Mouse (Mus musculus): ENCODE results near the gene Hoxd8.

Hoxd8 gene

DNA sequence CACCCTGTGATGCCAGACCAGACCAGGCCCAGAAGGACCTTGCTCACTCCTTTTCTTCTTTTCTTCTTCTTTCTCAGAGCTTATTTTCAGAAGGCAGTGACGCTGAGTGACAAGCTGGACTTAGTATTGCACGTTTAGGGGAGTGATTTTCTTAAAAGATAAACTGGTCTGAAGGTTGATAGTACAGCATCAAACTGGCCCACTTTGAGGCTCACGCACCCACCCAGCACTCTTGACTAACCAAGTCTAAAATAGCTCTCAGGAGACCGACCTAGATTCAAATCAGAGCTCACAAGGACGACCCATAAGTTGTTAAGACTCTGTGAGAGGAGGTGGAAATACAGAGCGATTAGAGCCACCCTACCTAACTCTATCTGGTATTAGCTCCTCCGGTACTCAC lies 38.0 kb upstream of the Hoxd8 start:
- no peak for DNase-seq (ENCODE audit: low read depth, low spot score)
- H3K36me3 ChIP-seq (ENCODE audit: control insufficient read depth, insufficient read depth, low read length, poor library complexity, severe bottlenecking): no peaks in the 10 kb centered on the region
- H3K27me3 ChIP-seq (ENCODE audit: control insufficient read depth, insufficient read depth, low read length, poor library complexity, severe bottlenecking): peaks cover 6% of the 10 kb centered on the region; the same call in 1 of the 2 replicates

DNA sequence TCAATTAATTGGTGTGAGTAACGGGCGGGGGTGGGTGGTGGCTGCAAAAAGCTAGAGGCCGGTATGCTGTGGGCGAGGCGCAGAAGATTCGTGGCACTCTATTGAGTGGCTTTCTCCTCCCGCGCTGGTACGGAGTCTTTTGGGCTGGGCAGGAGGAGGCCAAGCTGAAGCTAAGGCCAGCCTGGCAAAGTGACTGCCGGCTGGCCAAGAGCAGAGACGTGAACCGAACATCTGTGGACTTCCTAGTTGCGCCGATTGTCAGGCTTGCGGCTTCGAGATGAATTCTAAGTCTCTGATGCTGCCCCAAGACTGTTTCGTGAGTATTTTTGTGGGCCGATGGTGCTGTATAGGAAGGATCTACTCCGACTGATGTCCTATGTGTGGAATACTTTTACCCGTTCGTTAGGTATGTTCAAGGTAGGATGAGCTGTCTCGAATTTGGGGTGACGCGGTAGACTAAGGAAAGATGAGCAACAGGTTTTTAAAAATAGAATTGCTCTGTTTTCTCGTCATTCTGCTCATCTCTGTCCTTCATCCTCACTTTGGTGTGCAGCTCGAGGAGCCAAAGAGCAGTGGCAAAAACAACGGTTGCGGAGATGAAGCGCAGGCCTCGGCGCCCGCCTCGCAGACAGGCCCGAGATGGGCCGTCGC lies 37.1 kb upstream of the Hoxd8 start:
- Histone ChIP-seq H3K36me3 (ENCODE audit: control insufficient read depth, insufficient read depth, low read length, poor library complexity, severe bottlenecking) (no peaks in the 10 kb centered on the region), H3K27me3 (ENCODE audit: control insufficient read depth, insufficient read depth, low read length, poor library complexity, severe bottlenecking) (peaks cover 6% of the 10 kb centered on the region; the same call in 1 of the 2 replicates)
- no peak for DNase-seq (ENCODE audit: low read depth, low spot score)

DNA sequence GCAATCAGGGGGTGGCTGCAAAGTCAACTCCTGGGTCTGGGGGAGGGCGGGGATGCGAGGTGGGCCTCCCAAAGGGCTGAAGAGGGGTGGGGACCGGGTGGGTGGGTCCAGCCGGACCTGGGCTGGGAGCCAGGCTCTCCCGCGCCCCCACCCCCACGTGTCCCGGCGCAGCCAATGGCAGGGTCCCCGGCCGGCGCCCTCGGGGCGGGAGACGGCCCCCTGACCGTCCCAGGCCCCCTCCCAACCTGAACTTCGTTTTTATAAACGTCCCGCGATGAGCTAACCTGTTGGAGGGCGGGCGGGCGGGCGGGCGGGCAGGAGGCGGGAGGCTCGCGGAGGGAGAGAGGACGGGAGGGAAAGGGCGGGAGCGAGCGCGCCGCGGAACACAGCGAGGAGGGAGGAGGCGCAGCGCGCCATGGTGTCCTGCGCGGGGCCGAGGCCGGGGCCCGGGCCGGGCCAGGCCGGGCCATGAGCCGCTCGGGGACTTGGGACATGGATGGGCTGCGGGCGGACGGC lies 36.5 kb upstream of the Hoxd8 start, which contains the start of gene Hoxd13:
Gene Hoxd13 (plus strand): TSS at position 469 of the 516 bp plus-strand sequence.
- H3K27me3 ChIP-seq (ENCODE audit: control insufficient read depth, insufficient read depth, low read length, poor library complexity, severe bottlenecking): peaks cover 6% of the 10 kb centered on the region; the same call in 1 of the 2 replicates
- H3K36me3 ChIP-seq (ENCODE audit: control insufficient read depth, insufficient read depth, low read length, poor library complexity, severe bottlenecking): no peaks in the 10 kb centered on the region
- DNase-seq (ENCODE audit: low read depth, low spot score): no peak

DNA sequence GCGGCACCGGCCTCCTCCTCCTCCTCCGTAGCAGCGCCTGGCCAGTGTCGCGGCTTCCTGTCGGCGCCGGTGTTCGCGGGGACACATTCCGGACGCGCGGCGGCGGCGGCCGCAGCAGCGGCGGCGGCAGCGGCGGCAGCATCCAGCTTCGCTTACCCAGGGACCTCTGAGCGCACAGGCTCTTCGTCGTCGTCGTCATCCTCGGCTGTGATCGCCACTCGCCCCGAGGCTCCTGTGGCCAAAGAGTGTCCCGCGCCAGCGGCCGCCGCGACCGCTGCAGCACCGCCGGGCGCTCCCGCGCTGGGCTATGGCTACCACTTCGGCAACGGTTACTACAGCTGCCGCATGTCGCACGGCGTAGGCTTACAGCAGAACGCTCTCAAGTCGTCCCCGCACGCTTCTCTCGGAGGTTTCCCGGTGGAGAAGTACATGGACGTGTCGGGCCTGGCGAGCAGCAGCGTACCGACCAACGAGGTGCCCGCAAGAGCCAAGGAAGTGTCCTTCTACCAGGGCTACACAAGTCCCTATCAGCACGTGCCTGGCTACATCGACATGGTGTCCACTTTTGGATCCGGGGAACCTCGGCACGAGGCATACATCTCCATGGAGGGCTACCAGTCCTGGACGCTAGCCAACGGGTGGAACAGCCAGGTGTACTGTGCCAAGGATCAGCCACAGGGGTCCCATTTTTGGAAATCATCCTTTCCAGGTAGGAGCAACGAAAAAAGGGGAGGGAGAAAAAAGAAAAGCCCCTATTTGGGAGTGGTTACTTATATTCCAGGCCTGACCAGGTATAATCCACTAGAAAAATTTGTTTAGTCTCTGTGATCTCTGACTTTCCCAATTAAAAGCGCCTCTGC lies 35.8 kb upstream of the Hoxd8 start:
- peaks cover 6% of the 10 kb centered on the region; the same call in 1 of the 2 replicates for H3K27me3 ChIP-seq (ENCODE audit: control insufficient read depth, insufficient read depth, low read length, poor library complexity, severe bottlenecking)
- no peaks in the 10 kb centered on the region for H3K36me3 ChIP-seq (ENCODE audit: control insufficient read depth, insufficient read depth, low read length, poor library complexity, severe bottlenecking)
- no peak for DNase-seq (ENCODE audit: low read depth, low spot score)

DNA sequence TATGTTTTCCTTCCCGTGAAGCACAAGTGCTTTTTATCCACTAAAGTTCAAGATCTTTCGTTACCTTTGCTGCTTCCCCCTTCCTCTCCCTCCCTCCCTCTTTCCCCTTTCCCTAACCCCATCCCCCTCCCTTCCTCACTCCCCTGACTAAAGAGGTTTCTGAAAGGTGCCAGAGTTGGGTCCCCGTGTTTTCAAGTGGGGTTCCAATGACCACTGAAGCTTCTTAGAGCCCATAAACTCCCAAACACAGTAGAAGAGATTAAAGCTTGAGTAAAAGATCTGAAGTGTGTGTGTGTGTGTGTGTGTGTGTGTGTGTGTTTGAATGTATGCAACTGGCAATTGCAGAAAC lies 35.2 kb upstream of the Hoxd8 start:
- no peaks in the 10 kb centered on the region for H3K36me3 ChIP-seq (ENCODE audit: control insufficient read depth, insufficient read depth, low read length, poor library complexity, severe bottlenecking)
- peaks cover 6% of the 10 kb centered on the region; the same call in 1 of the 2 replicates for H3K27me3 ChIP-seq (ENCODE audit: control insufficient read depth, insufficient read depth, low read length, poor library complexity, severe bottlenecking)
- DNase-seq (ENCODE audit: low read depth, low spot score): no peak

DNA sequence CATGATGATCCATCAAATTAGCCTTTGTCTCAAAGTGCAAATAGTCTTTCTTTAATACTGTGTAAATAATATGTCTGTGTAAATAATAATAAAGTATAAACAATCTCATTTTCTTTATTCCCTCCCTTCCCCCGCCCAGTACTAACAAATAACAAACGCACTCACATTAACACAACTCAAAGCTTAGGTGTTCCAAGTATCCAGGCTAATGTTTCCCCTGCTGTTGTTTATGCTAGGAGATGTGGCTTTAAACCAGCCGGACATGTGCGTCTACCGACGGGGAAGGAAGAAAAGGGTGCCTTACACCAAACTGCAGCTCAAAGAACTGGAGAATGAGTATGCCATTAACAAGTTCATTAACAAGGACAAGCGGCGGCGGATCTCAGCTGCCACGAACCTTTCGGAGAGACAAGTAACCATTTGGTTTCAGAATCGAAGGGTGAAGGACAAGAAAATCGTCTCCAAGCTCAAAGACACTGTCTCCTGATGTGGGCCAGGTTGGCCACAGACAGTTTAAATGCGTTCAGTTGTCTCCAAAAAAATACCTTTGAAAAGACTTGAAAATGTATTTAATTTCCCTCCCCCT lies 34.7 kb upstream of the Hoxd8 start:
- Histone ChIP-seq H3K36me3 (ENCODE audit: control insufficient read depth, insufficient read depth, low read length, poor library complexity, severe bottlenecking) (no peaks in the 10 kb centered on the region), H3K27me3 (ENCODE audit: control insufficient read depth, insufficient read depth, low read length, poor library complexity, severe bottlenecking) (peaks cover 6% of the 10 kb centered on the region; the same call in 1 of the 2 replicates)
- no peak for DNase-seq (ENCODE audit: low read depth, low spot score)

DNA sequence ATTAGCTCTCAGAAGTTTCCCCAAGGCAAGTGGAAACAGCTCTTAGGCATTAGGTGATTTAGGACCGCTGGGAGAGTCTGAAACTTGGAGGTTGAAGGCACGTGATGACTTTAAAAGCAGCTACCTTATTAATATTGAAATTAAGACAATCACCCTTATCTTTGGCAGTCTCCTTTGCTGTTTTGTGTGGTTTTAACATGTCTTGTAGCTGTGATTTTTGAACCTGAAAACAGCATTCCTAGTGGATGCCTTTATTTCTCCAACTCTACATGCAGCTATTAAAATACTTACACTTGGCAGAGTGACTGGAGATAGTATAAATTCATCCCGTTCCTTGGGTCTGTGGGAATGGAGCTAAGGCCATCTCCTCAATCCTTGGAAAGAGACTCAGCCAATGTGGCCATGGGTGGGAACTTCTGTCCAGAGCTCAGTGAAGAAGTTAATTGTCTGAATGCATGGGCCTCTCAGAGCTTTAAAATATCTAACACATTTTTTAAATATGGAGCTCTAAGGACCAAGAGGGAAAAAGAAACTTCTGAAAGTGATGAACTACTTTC lies 33.7 kb upstream of the Hoxd8 start:
- Histone ChIP-seq H3K27me3 (ENCODE audit: control insufficient read depth, insufficient read depth, low read length, poor library complexity, severe bottlenecking) (peaks cover 6% of the 10 kb centered on the region), H3K36me3 (ENCODE audit: control insufficient read depth, insufficient read depth, low read length, poor library complexity, severe bottlenecking) (no peaks in the 10 kb centered on the region)
- DNase-seq (ENCODE audit: low read depth, low spot score): no peak

DNA sequence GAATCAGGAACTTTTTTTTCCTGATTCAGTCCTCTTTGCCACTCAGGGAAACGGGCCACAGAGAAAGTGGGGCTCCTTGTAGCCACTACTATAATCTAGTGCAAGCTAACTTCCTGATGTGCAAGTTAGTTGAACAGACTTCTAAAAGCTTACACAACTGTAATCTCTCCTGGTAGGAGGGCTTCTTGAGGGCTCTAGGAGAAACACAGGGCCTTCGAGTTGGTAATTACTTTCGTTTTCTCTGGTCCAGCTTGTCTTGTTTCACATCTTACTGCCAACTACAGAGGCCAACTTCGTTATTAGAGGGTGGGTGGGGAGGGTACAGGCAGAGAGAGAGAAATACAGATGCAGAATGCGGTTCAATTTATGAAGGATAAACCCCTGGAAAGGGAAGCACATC lies 32.6 kb upstream of the Hoxd8 start:
- H3K36me3 ChIP-seq (ENCODE audit: control insufficient read depth, insufficient read depth, low read length, poor library complexity, severe bottlenecking): no peaks in the 10 kb centered on the region
- DNase-seq (ENCODE audit: low read depth, low spot score): no peak
- H3K27me3 ChIP-seq (ENCODE audit: control insufficient read depth, insufficient read depth, low read length, poor library complexity, severe bottlenecking): peaks cover 6% of the 10 kb centered on the region

DNA sequence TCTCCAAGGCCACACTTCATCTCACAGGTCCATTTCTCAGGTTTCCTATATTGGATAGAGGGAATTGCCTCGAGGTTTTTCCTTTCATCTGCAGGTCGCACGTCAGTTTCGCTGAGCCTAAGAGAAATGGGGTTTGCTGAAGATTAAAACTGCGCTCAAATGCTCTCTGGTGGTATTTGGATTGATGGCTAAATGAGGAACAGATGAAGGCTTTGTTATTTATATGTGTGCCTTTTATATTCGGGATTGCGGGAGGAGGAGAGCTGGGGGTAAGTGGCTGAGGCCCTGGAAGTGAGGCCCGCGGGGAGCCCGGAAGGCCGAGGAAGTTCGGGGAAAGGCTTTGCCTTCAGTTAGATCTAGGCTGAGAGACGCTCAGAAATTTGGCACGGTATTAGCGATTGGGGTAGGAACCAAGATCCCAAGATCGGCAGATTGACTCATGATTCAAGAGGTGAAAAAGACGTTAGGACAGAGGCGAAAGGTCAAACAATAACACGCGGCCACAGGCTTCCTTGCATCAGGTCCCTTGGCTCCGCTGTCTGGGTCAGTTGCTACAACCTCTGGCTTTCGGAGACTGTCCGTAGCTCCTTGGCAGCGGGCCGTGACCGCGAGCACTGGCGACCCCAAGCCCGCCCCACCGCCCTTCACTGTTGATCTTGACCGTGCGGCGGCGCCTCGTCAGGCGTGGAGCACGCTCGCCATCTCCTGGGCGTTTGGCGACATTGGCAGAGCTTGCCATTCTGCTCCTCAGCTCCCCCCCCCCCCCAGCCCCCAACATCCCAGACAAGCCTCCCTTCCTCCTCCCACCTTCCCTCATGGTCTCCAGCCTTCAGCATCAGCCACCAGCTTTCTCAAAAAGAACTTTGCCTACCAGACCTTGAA lies 31.7 kb upstream of the Hoxd8 start:
- no peaks in the 10 kb centered on the region for H3K36me3 ChIP-seq (ENCODE audit: control insufficient read depth, insufficient read depth, low read length, poor library complexity, severe bottlenecking)
- H3K27me3 ChIP-seq (ENCODE audit: control insufficient read depth, insufficient read depth, low read length, poor library complexity, severe bottlenecking): peaks cover 6% of the 10 kb centered on the region
- DNase-seq (ENCODE audit: low read depth, low spot score): peak; percentile 71

DNA sequence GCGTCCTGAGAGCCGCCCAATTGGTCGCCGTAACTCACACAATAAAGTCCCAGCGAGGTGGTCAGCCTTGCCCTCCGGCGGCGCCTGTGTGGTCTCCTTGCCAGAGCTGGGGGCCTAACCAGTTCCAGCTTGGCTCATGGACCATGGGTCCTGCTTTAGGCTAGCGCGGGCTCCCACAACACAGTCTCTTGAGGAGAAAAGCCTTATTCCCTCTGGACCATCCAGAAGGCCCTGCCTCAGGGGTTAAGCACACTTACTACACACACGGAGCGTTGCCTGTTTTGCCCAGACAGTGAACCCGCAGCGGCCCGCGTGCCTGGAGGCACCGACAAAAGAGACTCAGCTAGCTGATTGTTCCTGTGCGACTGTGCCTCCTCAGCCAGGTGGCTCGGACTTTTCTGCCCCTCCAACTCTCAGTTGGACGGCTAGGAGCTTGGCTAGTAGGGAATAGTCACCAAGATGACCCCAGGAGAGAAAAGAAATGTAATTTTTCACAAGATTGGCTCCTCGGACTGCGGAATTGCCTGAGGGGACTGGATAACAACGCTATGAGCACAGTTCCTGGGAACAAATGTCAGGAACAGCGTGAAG lies 30.5 kb upstream of the Hoxd8 start:
- no peak for DNase-seq (ENCODE audit: low read depth, low spot score)
- Histone ChIP-seq H3K27me3 (ENCODE audit: control insufficient read depth, insufficient read depth, low read length, poor library complexity, severe bottlenecking) (peaks cover 2% of the 10 kb centered on the region; the same call in 1 of the 2 replicates), H3K36me3 (ENCODE audit: control insufficient read depth, insufficient read depth, low read length, poor library complexity, severe bottlenecking) (no peaks in the 10 kb centered on the region)

DNA sequence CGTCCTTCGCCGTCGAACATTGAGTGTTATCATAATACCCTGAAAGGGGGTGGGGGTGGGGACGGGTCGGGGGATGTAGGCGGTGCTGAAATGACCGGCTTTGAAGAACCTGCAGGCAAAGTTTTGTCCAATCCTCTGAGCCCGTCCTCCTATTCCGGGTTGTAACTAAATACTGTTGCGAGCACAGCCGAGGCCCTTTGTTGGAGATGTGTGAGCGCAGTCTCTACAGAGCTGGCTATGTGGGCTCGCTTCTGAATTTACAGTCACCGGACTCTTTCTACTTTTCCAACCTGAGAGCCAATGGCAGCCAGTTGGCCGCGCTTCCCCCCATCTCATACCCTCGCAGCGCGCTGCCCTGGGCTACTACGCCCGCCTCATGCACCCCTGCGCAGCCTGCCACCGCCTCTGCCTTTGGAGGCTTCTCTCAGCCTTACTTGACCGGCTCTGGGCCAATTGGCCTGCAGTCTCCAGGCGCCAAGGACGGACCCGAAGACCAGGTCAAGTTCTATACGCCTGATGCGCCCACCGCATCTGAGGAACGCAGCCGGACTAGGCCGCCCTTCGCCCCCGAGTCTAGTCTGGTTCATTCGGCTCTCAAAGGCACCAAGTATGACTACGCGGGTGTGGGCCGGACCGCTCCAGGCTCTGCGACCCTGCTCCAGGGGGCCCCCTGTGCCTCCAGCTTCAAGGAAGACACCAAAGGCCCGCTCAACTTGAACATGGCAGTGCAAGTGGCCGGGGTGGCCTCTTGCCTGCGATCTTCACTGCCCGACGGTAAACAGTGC lies 29.3 kb upstream of the Hoxd8 start, which contains the start of gene Hoxd12:
Gene Hoxd12 (plus strand): TSS at position 133 of the 785 bp plus-strand sequence.
- no peaks in the 10 kb centered on the region for H3K36me3 ChIP-seq (ENCODE audit: control insufficient read depth, insufficient read depth, low read length, poor library complexity, severe bottlenecking)
- H3K27me3 ChIP-seq (ENCODE audit: control insufficient read depth, insufficient read depth, low read length, poor library complexity, severe bottlenecking): peaks cover 2% of the 10 kb centered on the region
- DNase-seq (ENCODE audit: low read depth, low spot score): no peak

DNA sequence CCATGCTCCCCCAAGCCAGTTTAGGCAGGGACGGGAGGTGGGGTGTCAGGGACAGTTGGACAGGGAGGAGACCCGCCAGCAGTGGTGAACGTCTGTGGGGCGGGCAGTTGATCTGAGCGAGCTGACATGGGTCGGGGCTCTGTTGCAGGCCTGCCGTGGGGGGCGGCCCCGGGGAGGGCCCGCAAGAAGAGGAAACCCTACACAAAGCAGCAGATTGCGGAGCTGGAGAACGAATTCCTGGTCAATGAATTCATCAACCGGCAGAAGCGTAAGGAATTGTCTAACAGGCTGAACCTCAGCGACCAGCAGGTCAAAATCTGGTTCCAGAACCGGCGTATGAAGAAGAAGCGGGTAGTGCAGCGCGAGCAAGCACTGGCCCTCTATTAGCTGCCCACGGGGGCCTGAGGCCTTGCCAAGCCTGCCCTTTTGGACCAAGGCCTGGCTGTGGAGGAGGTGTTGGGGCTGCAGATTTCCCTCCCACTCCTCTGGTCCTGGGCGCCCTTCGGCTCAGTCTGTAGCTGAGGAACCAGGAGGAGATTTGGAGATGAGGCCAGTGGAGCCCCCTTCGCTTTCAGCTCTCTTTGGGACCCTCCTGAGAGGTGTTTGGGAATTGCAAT lies 28.6 kb upstream of the Hoxd8 start:
- DNase-seq (ENCODE audit: low read depth, low spot score): no peak
- no peaks in the 10 kb centered on the region for H3K36me3 ChIP-seq (ENCODE audit: control insufficient read depth, insufficient read depth, low read length, poor library complexity, severe bottlenecking)

More for the DNA sequence above, 28.6 kb upstream of the Hoxd8 start:
- H3K27me3 ChIP-seq (ENCODE audit: control insufficient read depth, insufficient read depth, low read length, poor library complexity, severe bottlenecking): peaks cover 2% of the 10 kb centered on the region

Data from splenic B cell, adult 2 months (primary cell).